Mouse (Mus musculus) cerebellum, adult 2 months (tissue): ENCODE results near the gene Shc1.

Source experiments
- CTCF ChIP-seq: fragments of 200-500 bp; IDR thresholded peaks from 2 replicates; pipeline ENCODE4 v1.5.1; 2011; ENCODE audit warnings: low read depth, mild to moderate bottlenecking, control low read depth, low read length, moderate library complexity, borderline replicate concordance; ENCODE audit not compliant: insufficient read depth
- POLR2A ChIP-seq: fragments of 200-500 bp; IDR thresholded peaks from 2 replicates; pipeline ENCODE4 v1.6.1; 2011; ENCODE audit warnings: low read length, control low read depth, borderline replicate concordance; ENCODE audit not compliant: insufficient read depth

DNA sequence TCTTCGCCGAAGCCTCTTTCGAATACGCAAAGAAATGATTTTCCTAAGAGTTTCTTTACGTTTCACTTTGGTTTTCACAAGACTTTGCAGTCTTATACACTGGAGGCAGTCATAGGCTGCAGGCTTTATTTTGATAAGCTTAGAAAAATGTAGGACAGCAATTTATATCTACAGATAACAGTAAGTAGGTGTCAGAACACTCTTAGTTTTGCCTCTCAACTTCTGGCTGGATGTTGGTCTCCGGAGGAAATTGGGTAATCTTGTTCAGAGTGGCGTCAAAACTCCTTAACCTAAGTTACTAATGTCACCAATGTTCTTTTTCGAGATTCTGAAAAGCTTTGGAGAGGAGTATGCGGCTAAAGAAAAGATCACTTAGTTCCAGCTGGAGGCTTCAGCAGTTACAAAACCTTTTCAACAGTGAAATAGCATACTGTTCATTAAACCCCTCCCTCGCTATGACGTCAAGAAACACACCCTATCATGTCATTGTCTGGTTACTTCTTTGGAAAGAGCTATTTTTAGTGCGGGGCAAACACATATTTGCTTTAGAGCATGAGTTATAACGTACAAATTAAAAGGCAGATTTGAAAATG lies 40.2 kb downstream of the Shc1 start:
- TF ChIP-seq CTCF (no peak), POLR2A (no peak)
